Mouse (Mus musculus) embryonic fibroblast, embryonic 13.5 days (primary cell): ENCODE results near the gene Anapc16.

Source experiments
- CTCF ChIP-seq: IDR thresholded peaks from 2 replicates; pipeline ENCODE4 v1.5.1; 2011; ENCODE audit warnings: mild to moderate bottlenecking, control low read depth, low read length, moderate library complexity, borderline replicate concordance; ENCODE audit not compliant: insufficient read depth
- POLR2A ChIP-seq: IDR thresholded peaks from 2 replicates; pipeline ENCODE4 v1.6.1; 2011; ENCODE audit warnings: low read depth, mild to moderate bottlenecking, control low read depth, low read length, moderate library complexity

- TF ChIP-seq CTCF: no peak
- no peak for TF ChIP-seq POLR2A
Measured at GRCm38 (mm10) chr10:59946362-59946761, 56.6 kb downstream of the Anapc16 start.
